Mouse (Mus musculus): Measurements from ENCODE around the gene Rps6ka5.

The Rps6ka5 gene

GRCm38 (mm10) chr12:100529651-100530050, 197.1 kb downstream of the Rps6ka5 start:
- DNase-seq (ENCODE audit: low spot score) = no peak

DNA sequence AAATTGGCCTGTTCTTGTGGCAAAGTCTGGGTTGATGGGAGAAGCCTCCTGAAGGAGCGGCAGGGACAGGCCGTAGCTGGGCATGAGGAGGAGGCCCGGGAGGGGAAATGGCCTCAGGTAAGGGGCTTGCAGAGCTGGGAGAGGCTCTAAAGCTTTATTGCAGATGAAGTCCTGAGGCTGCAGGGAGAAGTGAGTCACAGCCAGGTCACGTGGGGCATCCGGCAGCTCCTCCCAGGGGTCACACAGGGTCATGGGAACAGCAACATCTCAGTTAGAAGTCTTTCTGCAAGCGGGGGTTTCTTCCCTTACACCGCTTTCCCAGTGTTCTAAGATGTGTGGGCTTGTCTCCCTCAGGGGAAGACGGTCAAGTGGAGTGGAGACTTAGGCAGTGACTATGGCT, 197.6 kb downstream of the Rps6ka5 start:
- peak; percentile 39 for DNase-seq (ENCODE audit: low spot score)

DNA sequence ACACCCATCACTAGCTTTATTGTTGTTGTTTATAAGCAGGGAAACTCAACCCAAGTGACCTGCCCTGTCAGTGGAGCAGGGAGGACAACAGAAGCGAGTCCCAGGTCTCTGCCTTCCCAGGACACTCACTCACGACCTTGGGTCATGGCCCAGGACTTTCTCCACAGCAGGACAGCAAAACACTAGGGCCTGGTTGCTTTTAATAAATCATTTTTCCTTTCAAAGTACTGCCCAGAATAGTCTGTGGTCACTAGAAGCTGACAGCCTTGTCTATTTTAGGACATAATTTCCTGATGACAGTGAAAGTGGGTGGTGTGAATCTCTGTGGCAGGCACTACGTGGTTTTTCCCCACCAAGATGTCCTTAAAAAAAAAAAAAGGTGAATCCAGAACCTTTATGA, 198.5 kb downstream of the Rps6ka5 start:
- no peak for DNase-seq (ENCODE audit: low spot score)

DNA sequence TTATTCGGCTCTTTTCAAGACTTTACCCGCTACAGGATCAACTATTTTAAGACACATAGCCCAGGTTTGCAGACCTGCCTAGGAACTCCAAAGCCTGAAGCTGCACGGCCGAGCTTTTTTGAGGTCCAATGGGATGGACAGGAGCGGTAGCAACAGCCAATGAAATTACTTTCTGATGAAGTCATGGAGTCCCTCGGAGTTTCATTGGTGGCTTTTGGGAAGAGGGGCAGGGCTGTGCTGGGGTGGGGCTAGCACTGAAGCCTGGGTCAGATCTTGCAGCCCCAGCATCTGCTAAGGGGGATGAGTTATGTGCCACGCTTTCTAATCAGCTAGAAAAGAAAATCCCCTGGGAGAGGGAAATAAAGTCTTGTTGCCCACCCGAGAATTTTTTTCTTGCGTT, 199.0 kb downstream of the Rps6ka5 start:
- peak; percentile 58 for DNase-seq (ENCODE audit: low spot score)

- no peak for DNase-seq (ENCODE audit: low spot score)
These were observed 199.5 kb downstream of the Rps6ka5 start for GRCm38 (mm10) chr12:100527241-100527640.

- no peak for DNase-seq (ENCODE audit: low spot score)
These were observed 200.8 kb downstream of the Rps6ka5 start for GRCm38 (mm10) chr12:100525939-100526338.

- DNase-seq (ENCODE audit: low spot score) = peak; percentile 73
These were observed 206.0 kb downstream of the Rps6ka5 start, which contains the start of gene Ttc7b for GRCm38 (mm10) chr12:100520794-100521186. TSS of gene Ttc7b (minus strand) at chr12:100520826.

DNA sequence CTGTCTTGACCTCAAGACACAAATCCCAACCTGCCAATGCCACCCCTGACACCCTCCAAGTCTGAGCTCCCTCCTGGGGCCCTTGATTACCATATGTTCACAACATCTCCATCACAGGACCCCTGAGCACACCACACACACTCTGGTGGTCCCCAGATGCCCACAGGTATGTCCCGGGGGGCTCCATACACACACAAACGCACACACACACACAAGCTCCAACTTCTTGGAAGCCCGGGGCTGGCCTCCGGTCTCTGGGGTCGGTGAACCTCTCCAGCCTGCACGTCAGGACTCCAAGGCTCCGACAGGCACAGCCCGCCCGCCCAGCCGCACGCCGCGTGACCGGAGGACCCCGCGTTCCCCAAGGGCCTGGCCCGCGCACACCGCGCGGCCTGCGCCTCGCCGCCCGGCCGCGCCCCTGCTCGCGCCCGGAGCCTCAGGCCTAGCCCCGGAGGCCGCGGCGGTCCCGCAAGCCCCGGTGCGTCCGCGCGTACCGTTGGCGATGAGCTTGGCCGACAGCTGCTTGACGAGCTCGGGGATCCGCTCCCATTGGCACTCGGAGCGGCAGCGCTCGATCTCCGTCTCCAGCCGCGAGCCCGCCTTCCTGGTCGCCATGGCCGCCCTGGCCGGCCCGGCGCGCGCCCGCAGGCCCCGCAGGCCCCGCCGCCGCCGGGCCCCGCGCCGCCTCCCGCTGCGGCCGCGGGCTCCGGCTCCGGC, 206.5 kb downstream of the Rps6ka5 start:
- peak; percentile 63 for DNase-seq (ENCODE audit: low spot score)

- no peak for DNase-seq (ENCODE audit: low spot score)
These were observed 207.1 kb downstream of the Rps6ka5 start for GRCm38 (mm10) chr12:100519684-100520076.

- no peak for DNase-seq (ENCODE audit: low spot score)
These were observed 209.4 kb downstream of the Rps6ka5 start for GRCm38 (mm10) chr12:100517371-100517770.

GRCm38 (mm10) chr12:100516161-100516838, 210.5 kb downstream of the Rps6ka5 start:
- DNase-seq (ENCODE audit: low spot score) = no peak

DNA sequence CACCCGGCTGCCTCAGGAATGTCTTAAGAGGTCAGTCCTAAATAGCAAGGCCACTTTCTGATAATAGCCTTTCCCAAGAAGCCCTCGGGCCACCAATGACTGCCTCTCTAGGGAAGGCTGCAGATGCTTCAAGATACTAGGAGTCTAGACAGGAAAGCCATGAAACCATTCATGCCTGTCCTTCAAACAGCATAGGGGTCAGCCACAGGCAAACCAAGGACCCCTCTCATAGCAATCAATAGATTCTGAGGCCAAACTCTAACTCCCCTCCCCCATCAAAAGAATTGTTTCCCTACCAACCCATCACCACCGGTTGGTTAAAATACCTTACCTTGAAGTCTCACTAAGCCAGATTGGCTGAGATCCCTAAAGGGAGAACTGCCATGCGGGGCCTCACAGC, 211.3 kb downstream of the Rps6ka5 start:
- no peak for DNase-seq (ENCODE audit: low spot score)

DNA sequence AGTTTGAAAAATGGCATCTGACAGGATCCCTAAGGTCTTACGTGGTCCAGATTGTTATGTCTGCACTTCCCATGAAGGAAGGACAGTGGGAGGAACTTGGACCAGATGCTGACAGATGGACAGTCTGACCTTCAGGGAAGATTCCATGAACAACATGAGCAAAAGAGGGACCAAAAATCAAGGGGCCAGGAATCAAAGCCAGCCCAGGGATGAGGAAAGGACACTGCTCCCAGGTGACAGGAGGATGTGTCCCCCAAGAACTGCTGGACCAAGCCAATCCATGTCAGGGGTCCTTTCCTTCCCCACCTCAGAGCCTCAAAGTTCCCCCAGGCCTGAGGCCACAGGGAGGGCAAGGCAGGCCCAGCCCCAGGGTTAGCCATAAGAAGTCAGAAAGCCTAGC, 212.2 kb downstream of the Rps6ka5 start:
- no peak for DNase-seq (ENCODE audit: low spot score)

GRCm38 (mm10) chr12:100513131-100513530, 213.7 kb downstream of the Rps6ka5 start:
- no peak for DNase-seq (ENCODE audit: low spot score)

DNA sequence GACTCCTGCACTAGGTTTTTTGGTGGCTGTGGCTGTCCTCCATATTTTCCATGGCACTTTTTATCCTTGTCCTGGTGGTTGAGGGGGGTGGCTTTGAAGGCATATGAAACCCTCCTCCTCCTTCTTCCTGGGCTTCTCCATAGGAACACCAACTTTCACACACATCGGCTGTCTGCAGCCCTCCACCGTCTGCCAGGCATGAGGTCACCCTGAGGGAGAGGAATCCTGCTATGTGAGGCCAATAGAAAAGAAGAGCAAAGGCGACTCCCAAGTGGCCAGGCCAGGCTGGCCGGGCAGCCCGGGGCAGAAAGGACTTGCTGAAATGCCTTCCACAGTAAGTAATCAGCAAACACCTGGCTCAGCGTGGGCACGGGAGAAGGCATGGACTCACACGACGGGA, 214.1 kb downstream of the Rps6ka5 start:
- no peak for DNase-seq (ENCODE audit: low spot score)

GRCm38 (mm10) chr12:100509615-100510282, 217.0 kb downstream of the Rps6ka5 start:
- no peak for DNase-seq (ENCODE audit: low spot score)

GRCm38 (mm10) chr12:100508668-100509067, 218.1 kb downstream of the Rps6ka5 start:
- no peak for DNase-seq (ENCODE audit: low spot score)

GRCm38 (mm10) chr12:100505484-100505883, 221.3 kb downstream of the Rps6ka5 start:
- no peak for DNase-seq (ENCODE audit: low spot score)

GRCm38 (mm10) chr12:100504585-100504984, 222.2 kb downstream of the Rps6ka5 start:
- DNase-seq (ENCODE audit: low spot score) = no peak

DNA sequence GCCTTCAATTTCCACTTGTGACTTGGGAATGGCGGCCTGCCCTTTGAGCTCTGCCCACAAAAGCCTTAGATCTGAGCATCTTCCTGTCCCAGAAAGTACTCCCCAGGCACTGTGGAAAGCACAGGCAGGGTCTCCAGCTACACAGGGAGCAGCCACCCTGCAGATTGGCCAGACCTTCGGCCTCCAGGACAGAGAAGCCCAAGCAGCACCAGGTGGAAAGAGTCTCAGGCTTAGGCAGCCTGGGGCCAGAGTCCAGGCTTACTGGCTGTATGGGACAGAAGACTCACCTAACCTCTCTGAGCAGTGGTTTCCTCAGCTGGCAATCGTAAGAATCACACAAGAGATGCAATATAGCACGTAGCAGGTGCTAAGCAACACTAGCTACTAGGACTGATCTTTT, 223.1 kb downstream of the Rps6ka5 start:
- no peak for DNase-seq (ENCODE audit: low spot score)

DNA sequence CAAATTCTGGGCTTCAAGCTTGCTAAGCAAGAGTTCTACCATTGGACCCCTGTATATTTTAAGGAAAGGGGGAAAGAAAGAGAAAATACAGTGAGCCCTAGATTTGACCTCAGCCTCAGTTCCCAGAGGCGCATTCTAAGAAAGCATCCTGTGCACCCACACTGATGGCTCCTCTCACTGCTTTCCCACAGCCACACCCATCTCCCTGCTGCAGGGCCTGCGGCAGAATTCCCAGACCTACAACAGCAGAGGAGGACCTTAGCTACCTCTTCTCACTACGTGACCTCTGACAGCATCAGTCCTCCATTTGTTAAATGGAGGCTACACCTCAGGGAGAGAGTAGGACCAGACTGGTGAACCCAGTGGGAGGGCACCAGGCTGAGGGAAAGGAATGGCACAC, 224.2 kb downstream of the Rps6ka5 start:
- DNase-seq (ENCODE audit: low spot score) = no peak

DNA sequence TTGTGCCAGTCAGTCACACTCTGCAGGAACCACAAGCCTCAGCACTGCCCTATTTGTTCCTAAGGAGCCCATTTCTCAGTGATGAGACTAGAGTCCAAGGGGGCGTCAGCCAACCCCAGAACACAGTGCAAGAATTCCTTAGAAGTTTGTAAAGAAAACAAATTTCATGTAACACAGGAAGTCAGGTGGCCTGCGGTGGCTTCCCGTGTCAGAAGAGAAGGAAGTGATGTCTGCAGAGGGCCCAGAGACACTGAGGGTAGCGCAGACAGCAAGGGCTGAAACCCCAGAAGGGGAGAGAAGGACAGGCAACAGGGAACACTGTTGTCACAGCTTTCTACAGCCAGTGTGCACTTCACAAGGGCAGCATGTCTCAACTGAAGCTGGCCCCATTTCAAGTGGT, 225.5 kb downstream of the Rps6ka5 start:
- no peak for DNase-seq (ENCODE audit: low spot score)

- DNase-seq (ENCODE audit: low spot score) = no peak
These were observed 227.3 kb downstream of the Rps6ka5 start for GRCm38 (mm10) chr12:100499469-100499868.
